Mouse (Mus musculus) right cerebral cortex, adult 18-20 months (tissue): ENCODE data around the gene Colgalt2.
"Not testable (repeated sequence)": the region's sequence is repeated elsewhere in the genome, so short reads cannot be mapped to it uniquely, and the experiment has no call there.

Experiments used
- DNase-seq: peaks from one replicate; pipeline ENCODE4 v3.0.0; 2022; ENCODE audit warnings: mixed read lengths

The Colgalt2 gene

GRCm38 (mm10) chr1:152399790-152400555 is at the start of gene Colgalt2:
Gene Colgalt2 (plus strand): TSS chr1:152399830.
- peak; percentile 62 for DNase-seq

GRCm38 (mm10) chr1:152356721-152357120 is 42.9 kb upstream of the Colgalt2 start:
- no peak for DNase-seq

DNA sequence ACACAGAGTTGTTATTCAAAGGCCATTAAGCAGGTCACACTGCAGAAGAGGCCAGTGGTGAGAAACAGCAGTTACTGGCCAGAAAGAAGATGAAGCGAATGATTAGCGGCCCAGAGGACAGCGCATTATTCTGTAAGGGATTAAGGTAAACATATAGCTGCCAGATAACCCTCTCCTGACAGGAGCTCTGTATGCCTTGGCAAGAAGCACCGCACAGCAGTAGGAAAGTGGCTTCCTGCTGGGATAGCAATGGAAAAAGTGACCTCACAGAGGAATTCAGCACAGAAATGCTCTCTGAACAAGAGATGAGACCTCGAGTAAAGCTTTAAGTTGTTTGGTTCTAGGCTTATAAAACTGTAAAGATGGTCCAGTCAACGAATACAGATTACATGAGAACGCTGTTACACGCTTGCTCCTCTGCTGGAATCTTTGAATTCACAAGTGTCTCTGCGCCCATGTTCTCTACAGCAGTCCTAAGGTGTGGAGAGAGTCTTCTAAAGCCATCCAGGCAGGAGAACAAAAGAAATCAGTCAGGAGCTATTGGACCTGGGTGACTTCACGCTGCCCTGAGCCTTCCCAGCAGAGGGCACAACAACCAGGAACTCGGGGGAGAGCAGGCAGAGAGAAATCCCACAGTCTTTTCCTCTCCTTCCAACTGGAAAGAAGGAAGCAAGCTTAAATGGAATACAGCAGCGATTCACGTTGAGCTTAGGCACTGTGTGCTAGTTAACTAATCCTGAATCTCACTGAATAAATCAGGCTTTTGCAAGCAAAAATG is 31.1 kb upstream of the Colgalt2 start:
- DNase-seq, result no peak

- DNase-seq, result peak; percentile 79
Measured at GRCm38 (mm10) chr1:152369139-152369538, 30.5 kb upstream of the Colgalt2 start.

DNA sequence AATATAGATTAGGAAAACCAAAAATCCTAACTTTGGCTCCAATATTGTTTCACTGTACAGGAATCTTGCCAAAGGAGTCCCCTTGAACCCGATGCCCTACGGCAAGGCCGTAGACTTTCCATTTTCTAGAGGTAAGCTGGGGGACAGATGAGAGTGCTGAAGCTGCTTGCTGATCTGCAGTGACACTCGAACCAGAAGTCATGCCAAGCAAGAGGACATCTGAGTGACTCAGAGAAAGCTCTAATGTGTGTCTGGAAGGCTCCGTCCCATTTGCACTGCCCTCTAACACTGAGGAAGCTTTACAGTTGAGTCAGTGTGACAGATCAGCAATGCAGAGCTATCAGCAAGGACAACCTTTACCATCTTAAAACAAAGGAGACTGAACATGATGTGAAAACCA is 21.3 kb upstream of the Colgalt2 start:
- DNase-seq, result no peak

GRCm38 (mm10) chr1:152384589-152384988 is 15.0 kb upstream of the Colgalt2 start:
- DNase-seq, result no peak

GRCm38 (mm10) chr1:152385693-152386092 is 13.9 kb upstream of the Colgalt2 start:
- DNase-seq, result not testable (repeated sequence)

DNA sequence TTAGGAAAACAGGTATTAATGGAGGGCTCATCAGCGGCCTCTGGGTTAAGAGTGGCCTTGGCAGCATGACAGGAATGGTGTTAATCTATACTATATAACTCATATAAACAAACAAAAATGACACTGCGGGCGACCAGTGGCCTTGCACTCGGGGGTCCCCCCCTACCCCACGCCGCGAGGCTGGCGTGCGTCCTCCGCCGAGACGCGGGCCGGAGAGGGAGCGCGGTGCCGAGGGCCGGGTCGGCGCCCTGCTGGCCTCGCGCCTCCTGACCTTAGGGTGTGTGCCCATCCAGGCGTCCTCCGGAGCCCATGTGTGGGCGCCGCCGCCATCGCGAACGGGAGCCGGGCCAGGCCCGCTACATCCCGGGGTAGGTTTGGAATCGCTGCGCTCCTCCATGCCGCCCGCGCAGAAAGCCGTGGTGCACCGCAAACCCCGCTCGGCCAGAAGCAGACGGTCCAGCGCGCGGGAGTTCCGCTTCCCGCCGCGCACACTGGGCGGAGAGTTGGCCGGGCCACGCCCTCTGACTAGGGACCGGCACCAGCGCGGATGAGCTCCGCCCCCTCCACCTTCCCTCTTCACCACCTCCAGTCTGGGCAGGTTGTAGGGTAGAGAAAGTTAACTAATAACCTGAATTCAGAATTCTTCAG is 13.3 kb upstream of the Colgalt2 start, which contains the start of gene Tsen15:
Gene Tsen15 (minus strand): TSS at position 501 of the 648 bp plus-strand sequence.
- DNase-seq, result peak; percentile 91

- DNase-seq, result no peak
Measured at GRCm38 (mm10) chr1:152389271-152389670, 10.4 kb upstream of the Colgalt2 start.

DNA sequence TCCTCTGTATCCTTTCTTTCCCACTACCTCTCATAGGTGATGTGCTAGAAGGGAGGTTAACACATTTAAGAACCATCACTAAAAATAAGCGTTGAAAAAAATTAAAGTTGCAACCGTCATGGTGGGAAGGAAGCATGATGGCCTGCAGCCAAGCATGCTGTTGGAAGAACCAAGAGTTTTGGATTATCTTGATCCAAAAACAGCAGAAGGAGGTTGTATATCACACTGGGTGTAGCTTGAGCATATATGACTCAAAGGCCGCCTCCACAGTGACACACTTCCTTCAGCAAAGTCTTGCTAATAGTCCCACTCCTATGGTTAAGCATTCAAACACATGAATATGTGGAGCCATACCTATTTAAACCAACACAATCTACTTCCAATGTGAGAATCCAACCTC is 5.5 kb upstream of the Colgalt2 start:
- peak; percentile 57 for DNase-seq

DNA sequence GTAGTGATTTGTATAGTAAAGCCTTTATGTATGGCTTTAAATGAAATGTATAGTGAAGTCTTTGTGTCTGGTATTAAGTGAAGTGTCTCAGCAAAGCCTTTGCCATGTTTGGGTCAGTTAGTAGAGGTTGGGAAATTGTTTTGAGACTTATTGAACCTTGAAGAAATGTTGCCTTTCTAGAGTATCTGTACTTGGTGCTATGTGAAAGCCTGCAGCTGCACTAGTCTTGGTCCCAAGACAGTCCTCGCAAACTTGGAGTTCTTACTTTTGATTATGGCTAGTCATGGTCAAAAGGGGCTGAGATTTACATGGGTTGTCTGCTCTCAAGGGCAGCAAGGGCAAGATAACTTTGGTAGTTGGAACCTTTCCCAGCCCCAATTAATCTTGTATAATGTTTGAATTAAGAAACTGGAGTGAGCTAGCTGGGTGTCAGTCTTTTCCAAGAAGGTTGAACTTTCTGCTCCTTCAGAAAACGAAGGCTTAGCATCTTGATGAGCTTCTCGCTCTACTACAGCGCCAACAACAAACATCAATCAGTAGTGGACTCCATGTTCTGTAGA is 4.6 kb upstream of the Colgalt2 start:
- no peak for DNase-seq

GRCm38 (mm10) chr1:152398708-152399107 is 922 bp upstream of the Colgalt2 start:
- DNase-seq, result no peak

- peak; percentile 55 for DNase-seq
Measured at GRCm38 (mm10) chr1:152400556-152401540, 1.2 kb downstream of the Colgalt2 start.

DNA sequence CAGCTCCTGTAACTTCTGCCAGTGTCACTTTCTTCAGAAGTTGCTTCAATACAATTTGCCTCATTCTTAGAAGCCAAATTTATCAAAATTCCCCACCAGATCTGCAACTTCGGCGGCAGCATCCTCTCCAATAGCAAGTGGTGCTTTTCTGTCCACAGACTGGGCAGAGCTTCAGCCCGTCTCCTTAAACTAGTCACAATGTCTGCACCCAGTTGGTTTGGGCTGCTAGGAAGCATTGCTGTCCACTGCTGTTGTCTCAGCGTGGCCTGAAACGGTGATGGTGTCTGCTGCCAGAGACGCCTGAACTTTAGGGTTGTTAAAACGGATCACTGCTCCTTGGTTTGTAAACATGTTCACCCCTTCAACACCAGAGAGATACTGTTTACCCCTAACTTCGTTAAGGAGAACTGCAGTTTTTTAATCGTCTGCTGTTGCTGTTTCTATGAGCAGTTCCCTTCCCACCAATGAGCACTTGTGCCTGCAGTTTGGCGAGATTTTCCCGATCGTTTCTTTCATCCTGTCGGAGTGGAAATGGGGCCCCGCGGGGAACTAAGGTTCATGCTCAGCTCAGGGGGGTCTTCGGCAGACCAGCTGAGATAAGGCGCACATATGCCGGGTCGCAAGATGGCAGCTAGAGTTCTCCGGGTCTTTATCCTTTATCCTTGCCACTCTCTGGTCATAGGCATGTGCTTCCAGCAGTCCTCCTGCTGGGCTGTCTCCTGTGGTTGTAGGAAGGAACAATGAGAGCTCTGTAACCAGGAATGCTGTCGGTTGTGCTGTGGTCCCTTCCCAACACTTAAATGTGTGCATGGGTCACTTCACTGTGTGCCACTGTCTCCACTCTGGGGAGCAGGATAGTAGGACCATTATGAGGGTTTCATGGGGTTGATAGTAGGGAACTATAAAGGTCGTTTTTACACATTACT is 7.7 kb downstream of the Colgalt2 start:
- DNase-seq, result no peak

DNA sequence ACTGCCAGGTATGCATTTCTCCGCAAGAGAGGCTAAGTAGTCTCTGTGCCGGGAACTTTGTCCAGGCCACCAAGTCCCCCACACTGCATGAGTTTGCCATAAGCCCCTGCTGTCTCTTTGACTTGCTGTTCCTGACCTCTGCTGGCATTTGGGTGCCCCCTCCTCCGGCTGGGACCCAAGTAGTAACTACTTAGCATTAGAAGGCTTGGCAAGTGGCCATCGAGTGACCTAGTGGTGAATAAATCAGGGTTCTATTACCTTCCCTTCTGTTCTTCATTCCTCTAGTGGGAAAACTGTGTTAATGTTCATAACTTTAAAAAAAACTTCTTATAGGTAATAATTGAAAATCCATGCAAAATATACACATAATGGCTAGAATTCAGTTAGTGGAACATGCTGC is 9.7 kb downstream of the Colgalt2 start:
- DNase-seq, result no peak

- peak; percentile 21 for DNase-seq
Measured at GRCm38 (mm10) chr1:152410657-152411056, 11.0 kb downstream of the Colgalt2 start.

DNA sequence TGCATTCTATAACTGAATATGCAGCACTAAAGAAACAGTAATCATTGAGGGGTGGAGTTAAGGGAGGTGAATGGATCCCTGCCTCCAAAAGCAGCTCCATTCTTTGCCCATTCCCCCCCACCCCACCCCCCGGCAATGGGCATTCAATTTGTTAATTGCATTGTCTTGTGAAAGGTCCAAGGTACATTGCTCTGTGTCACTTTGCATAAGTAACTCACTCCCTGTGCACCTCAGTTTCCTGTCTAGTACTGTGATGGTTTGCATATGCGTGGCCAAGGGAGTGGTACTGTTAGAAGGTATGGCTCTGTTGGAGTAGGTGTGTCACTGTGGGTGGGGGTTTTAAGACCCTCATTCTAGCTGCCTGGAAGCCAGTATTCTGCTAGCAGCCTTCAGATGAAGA is 13.5 kb downstream of the Colgalt2 start:
- DNase-seq, result no peak

DNA sequence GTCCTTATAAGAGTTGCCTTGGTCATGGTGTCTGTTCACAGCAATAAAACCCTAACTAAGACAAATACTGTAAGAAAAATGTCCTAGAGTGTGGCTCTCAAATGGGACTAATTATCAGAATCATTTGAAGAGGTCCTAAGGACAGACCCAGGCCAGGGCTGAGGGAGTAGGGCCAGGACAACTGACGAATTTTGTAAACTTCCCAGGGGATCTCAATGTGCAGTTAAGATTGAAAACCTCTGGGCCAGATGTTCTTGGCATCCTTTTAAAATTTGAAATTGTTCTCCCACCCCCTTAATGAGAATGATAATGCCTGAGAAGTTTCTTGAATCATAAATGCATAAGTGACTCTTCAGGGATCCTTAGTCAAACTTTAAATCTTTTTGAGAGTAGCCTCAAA is 14.3 kb downstream of the Colgalt2 start:
- DNase-seq, result no peak

DNA sequence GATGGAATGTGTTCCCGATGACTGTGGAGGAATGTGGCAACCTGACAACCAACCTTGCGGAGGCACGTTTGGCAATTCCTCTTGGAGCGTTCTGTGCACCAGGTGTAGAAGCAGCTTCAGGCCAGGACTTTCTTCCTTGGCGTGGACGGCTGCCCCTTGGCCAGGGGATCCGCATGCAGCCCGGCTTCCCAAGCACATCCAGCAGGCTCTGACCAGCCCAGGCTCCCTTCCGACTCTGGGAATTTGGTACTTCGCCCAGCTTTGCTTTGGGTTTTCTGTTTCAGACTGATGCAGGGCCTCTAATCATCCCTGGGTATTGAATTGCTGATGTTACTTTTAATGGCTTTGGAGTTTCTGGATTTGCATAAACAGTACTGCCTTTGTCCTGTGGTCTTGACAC is 14.8 kb downstream of the Colgalt2 start:
- peak; percentile 34 for DNase-seq

GRCm38 (mm10) chr1:152416306-152416904 is 16.8 kb downstream of the Colgalt2 start:
- no peak for DNase-seq
